Mouse (Mus musculus) neutrophil, adult 5-6 weeks (primary cell): ENCODE measurements at regions not wholly inside any gene's neighbourhood (a gene's known extent, or its start where the extent isn't known, plus 50 kb on each side); places are given as distances from the start of the nearest gene placed in this dataset.

Source experiments
- ATAC-seq: fragments of 151-379, 151-347 bp; 2 replicates; pipeline ENCODE4 v1.8.0; 2017; ENCODE audit warnings: mild to moderate bottlenecking, moderate TSS enrichment; ENCODE audit not compliant: insufficient number of reproducible peaks, poor library complexity, low FRiP score, severe bottlenecking; ENCODE audit errors: extremely low read depth

- ATAC-seq: no peak
These were observed 134.7 kb upstream of the Mkln1 start for GRCm38 (mm10) chr6:31263821-31264220.

- no peak for ATAC-seq
These were observed 132.0 kb upstream of the Mkln1 start for GRCm38 (mm10) chr6:31266441-31267040.

GRCm38 (mm10) chr6:31268057-31268456 is 130.5 kb upstream of the Mkln1 start:
- no peak for ATAC-seq

GRCm38 (mm10) chr6:31273816-31274215 is 124.7 kb upstream of the Mkln1 start:
- ATAC-seq: no peak

- no peak for ATAC-seq
These were observed 124.3 kb upstream of the Mkln1 start for GRCm38 (mm10) chr6:31274236-31274635.

GRCm38 (mm10) chr6:31277792-31278191 is 120.7 kb upstream of the Mkln1 start:
- ATAC-seq: no peak

GRCm38 (mm10) chr6:31283973-31284372 is 114.6 kb upstream of the Mkln1 start:
- no peak for ATAC-seq

GRCm38 (mm10) chr6:31284390-31284789 is 114.1 kb upstream of the Mkln1 start:
- ATAC-seq: peak; percentile 27; the same call in 1 of the 2 replicates

GRCm38 (mm10) chr6:31285064-31285463 is 113.5 kb upstream of the Mkln1 start:
- no peak for ATAC-seq

- no peak for ATAC-seq
These were observed 112.4 kb upstream of the Mkln1 start for GRCm38 (mm10) chr6:31285981-31286737.

GRCm38 (mm10) chr6:31287176-31287575 is 111.4 kb upstream of the Mkln1 start:
- no peak for ATAC-seq

- no peak for ATAC-seq
These were observed 110.8 kb upstream of the Mkln1 start for GRCm38 (mm10) chr6:31287686-31288085.

GRCm38 (mm10) chr6:31288421-31289233 is 109.9 kb upstream of the Mkln1 start:
- ATAC-seq: no peak

- ATAC-seq: no peak
These were observed 109.4 kb upstream of the Mkln1 start for GRCm38 (mm10) chr6:31289234-31289486.

GRCm38 (mm10) chr6:31292081-31292480 is 106.5 kb upstream of the Mkln1 start:
- ATAC-seq: no peak

- ATAC-seq: no peak
These were observed 105.5 kb upstream of the Mkln1 start for GRCm38 (mm10) chr6:31293008-31293407.

- no peak for ATAC-seq
These were observed 99.1 kb upstream of the Mkln1 start for GRCm38 (mm10) chr6:31299395-31299794.

GRCm38 (mm10) chr6:31305736-31306135 is 92.8 kb upstream of the Mkln1 start:
- no peak for ATAC-seq

- ATAC-seq: no peak
These were observed 91.4 kb upstream of the Mkln1 start for GRCm38 (mm10) chr6:31307047-31307633.

- ATAC-seq: no peak
These were observed 90.6 kb upstream of the Mkln1 start for GRCm38 (mm10) chr6:31307899-31308298.
